In genomic region chr12:80834156-80834900, GRCm38 (mm10) we compare ENCODE assay signal across 10 mouse cellular contexts. TPM values are rescaled to one million over a fixed set of nuclear protein-coding genes. Genes with fewer than 3 reads are reported as not detected.
A peak's percentile ranks its signal among the peaks of the same experiment; 100 is the strongest.
DNase-seq lines count a peak whose midpoint lies in the region; ATAC-seq and TF ChIP-seq lines count a peak whose summit lies in the region.
"Had no signal": no experiment of that assay in that cellular context is flagged by ENCODE, and none has a peak within 500 bp of the region (broad histone marks: within the 10 kb centered on the region; RNA-seq: fewer than 3 reads in every experiment).

No protein-coding gene starts in this region.

- no peaks in the 10 kb centered on the region for H3K36me3 ChIP-seq in midbrain, embryonic 11.5 days (ENCODE audit: control insufficient read depth, insufficient read depth, low read length)

- H3K9ac ChIP-seq in midbrain, embryonic 11.5 days (ENCODE audit: low read length): no peak overlapping the region
- H3K9ac ChIP-seq: liver, embryonic 14.5 days had no signal

- DNase-seq in layer of hippocampus, adult 2 months (ENCODE audit: low spot score in 2 of 2): no peak
- no peak for DNase-seq in layer of hippocampus, adult 9-10 months (ENCODE audit: low spot score)
- DNase-seq in cerebellum, adult 18-20 months: peak; percentile 73 to 74
- peak; percentile 76 for DNase-seq in kidney, postnatal 10 days
- DNase-seq in lung, postnatal 36 days: peak; percentile 84
- DNase-seq in right cerebral cortex, postnatal 14 days: no peak
- no peak for DNase-seq in left cerebral cortex, postnatal 14 days (ENCODE audit: low spot score in 2 of 2)
- no peak for DNase-seq in midbrain, embryonic 11.5 days (ENCODE audit: low spot score, missing footprints)
- DNase-seq: thymus, postnatal 14 days had no signal

- peak overlapping the region; percentile 37 for H3K27ac ChIP-seq in layer of hippocampus, adult 2 months
- H3K27ac ChIP-seq in midbrain, embryonic 11.5 days (ENCODE audit: low read depth, low read length): no peak overlapping the region
- H3K27ac ChIP-seq: liver, embryonic 14.5 days had no signal

- H3K27me3 ChIP-seq in midbrain, embryonic 11.5 days (ENCODE audit: control insufficient read depth, insufficient read depth, low read length): no peaks in the 10 kb centered on the region

- no peak for ATAC-seq in midbrain, embryonic 11.5 days (ENCODE audit: low FRiP score)

- no peak overlapping the region for H3K4me2 ChIP-seq in midbrain, embryonic 11.5 days

- intact Hi-C loops in left cerebral cortex, postnatal 14 days (cut with DNase I): no loop called here

- WGBS in midbrain, embryonic 11.5 days: 91% methylated on average over 3 of the region's 3 CpGs

- no peak overlapping the region for H3K4me3 ChIP-seq in layer of hippocampus, adult 2 months
- no peak overlapping the region for H3K4me3 ChIP-seq in midbrain, embryonic 11.5 days (ENCODE audit: low read depth, low read length)

- H3K4me1 ChIP-seq in midbrain, embryonic 11.5 days (ENCODE audit: control insufficient read depth, insufficient read depth, low read length): no peaks in the 10 kb centered on the region

- H3K9me3 ChIP-seq in midbrain, embryonic 11.5 days (ENCODE audit: control insufficient read depth, low read length): no peaks in the 10 kb centered on the region

- TF ChIP-seq CTCF in layer of hippocampus, adult 2 months (conservative IDR thresholded peaks at IDR 0.05): no peak

RNA-seq across cellular contexts. Expression of gene Susd6, which starts 44.0 kb away (rescaled TPM):
- 10 to 100 TPM; 71.6 to 72.1 TPM for total RNA-seq in layer of hippocampus, adult 2 months (2021)
- 10 to 100 TPM; 27.0 to 29.5 TPM for total RNA-seq in left cerebral cortex, postnatal 14 days (2021)
- 18.4 and 19.0 TPM in 2 replicates for polyA plus RNA-seq in midbrain, embryonic 11.5 days (2014; fragmentation: Nextera tagmentation; extraction: Ambion mirVana)

Comparison
In these comparisons a context has a peak if more than half of its experiments do, and no peak if none do; other contexts are left out.
1. DNase-seq: peak in cerebellum, adult 18-20 months (2 of 2), kidney, postnatal 10 days (single experiment) and lung, postnatal 36 days (single experiment); none in layer of hippocampus, adult 2 months (0 of 2), layer of hippocampus, adult 9-10 months (single experiment), right cerebral cortex, postnatal 14 days (single experiment), left cerebral cortex, postnatal 14 days (0 of 2) and midbrain, embryonic 11.5 days (single experiment).